Mouse (Mus musculus) monocyte, adult 2 months (primary cell): ENCODE data around the gene Phf21b.
"Not testable (repeated sequence)": the region's sequence is repeated elsewhere in the genome, so short reads cannot be mapped to it uniquely, and the experiment has no call there.

ENCODE experiments used
- DNase-seq, 2 experiments: peaks; one replicate each; pipeline ENCODE4 v3.0.0; 2022; ENCODE audit warnings: low spot score in 2 of 2, low read depth in 1 of 2

The Phf21b gene

DNA sequence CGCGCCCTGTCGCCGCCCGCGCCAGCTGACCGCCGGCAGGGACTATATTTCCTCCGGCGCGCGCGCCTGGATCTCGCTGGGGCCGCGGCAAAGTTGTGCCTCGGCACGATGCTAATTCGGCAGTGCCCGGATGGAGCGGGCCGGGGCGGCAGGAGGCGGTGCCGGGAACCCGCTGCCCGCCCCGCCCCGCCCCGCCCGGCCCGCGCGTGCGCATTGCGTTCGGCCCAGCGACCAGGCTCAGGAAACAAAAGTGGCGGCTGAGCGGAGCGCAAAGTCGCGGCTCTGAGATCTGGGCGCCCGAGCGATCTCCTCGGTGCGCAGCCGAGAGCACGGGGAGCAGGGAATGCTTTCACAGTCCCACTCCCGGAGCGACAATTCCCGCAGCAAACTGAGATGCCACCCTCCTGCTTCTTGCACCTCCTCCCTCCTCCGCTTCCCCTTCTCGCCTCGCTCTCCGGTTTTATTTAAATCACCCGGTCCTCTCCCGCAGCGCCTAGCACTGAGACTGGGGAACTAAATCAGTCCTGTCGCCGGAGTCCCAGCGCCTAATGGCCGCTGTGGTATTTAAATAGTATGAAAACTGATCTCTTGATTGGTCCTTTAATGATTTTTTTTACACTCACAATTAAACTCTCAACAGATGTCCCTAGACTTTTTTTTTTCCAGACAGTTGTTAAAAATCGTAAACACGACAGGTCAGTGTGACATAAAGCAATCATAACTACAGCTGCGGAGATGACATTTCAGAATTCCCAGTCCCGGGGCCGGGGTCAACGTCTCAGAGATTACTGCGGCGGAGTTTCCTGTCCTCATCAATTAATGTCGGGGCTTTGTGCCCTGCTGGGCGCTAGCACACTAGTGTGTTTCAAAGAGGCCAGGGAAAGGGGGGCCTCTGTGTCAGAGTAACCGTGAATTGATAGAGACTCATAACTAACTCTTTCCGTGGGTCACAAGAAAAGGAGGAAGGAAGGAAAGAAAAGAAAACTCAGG is at the start of gene Phf21b:
Gene Phf21b (minus strand): TSS at position 44 of the 990 bp plus-strand sequence.
- peak in 1 of 2 experiments; percentile 45 for DNase-seq

- no peak for DNase-seq
Measured at GRCm38 (mm10) chr15:84903843-84904385, 48.1 kb upstream of the Phf21b start.

DNA sequence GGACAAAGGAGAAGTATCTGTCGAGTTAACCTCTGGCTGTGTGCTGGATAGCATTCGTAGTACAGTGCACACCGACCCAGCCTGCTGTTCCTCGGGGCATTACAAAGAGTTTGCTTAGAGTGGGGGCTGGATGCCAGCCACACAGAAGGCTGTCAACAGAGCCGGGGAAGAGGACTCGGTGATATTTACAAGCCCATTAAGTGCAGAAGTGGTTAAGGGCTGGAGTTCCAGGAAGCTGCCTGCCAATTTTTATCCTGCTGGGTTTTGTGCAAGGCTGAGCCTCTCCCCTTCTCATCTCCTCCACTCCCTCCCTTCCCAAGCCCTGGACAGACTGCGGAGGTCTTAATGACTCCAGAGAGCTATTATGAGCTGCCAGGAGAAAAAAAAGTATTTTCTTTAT is 42.2 kb upstream of the Phf21b start:
- no peak for DNase-seq

DNA sequence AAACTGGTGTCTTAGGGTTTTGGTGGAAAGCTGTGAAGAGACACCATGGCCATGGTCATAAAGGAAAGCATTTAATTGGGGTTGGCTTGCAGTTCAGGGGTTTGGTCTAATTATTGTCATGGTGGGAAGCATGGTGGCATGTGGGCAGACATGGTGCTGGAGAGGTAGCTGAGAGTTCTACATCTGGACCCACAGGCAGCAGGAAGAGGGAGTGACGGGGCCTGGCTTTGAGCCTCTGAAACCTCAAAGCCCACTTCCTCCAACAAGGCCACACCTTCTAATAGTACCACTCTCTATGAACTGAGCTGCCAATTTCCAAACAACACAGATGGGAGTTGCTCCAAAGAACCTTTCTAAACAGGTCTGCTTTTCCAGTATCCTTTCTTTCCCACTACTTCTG is 40.8 kb upstream of the Phf21b start:
- no peak for DNase-seq

- not testable (repeated sequence) for DNase-seq
Measured at GRCm38 (mm10) chr15:84896216-84896615, 40.4 kb upstream of the Phf21b start.

DNA sequence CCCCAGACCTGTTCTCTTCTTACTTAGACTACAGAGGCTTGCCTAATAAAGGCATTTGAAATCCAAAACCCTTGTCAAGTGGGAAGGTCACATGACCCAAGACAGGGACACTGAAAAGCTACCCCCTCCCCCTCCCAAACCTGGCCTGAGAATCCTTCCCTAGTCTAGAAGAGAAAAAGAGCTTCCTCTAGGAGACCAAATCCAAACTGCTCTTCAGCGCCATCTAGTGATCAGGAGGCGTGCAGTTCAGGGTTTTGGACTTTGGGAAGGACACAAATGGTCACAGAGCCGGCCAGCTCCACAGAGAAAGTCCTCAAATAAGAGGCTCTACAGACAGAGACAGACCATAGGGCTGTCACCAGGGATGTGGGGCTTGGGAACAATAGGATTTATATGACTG is 35.8 kb upstream of the Phf21b start:
- peak in 1 of 2 experiments; percentile 30 for DNase-seq

GRCm38 (mm10) chr15:84891246-84891645 is 35.4 kb upstream of the Phf21b start:
- no peak for DNase-seq

- DNase-seq: no peak
Measured at GRCm38 (mm10) chr15:84888066-84888465, 32.2 kb upstream of the Phf21b start.

GRCm38 (mm10) chr15:84877029-84877815 is 21.4 kb upstream of the Phf21b start:
- no peak for DNase-seq

GRCm38 (mm10) chr15:84873867-84874266 is 18.0 kb upstream of the Phf21b start:
- no peak for DNase-seq

- no peak for DNase-seq
Measured at GRCm38 (mm10) chr15:84873079-84873478, 17.2 kb upstream of the Phf21b start.

DNA sequence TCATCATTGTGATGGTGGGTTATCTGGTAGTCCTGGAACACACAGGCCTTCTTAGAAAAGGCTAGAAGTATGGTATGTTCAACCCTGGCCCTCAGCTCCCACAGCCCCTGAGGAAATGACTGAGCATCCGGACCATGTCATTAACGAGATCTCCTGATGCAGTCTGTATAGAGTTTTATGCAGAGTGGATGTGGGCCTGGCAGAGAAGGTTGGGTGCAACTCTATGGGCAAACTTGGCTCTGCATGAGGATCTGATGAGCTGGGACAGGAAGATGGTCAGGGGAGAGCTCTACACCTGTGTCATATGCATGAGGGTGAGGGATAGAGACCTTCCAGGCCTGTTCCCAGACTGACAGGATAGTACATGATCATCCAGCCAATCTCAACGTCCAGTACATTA is 16.0 kb upstream of the Phf21b start:
- no peak for DNase-seq

DNA sequence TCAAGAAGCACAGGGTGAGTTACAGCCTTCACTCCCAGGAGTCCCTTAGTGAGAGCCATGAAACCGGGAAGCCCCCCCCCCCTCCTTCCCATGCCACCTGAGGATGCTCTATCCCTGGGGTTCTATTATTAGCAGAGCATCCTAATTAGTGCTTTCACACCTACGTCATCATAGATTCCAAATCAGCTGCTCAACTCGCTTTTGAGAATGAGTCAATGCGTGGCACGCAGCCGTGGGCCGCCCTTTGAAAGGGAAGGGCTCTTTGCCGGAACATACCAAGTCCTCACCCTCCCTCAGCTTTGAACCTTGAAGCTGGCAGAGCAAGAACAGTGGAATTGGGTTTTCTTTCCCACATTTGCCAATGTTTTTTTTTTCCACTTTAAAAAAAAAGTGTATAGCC is 6.1 kb upstream of the Phf21b start:
- no peak for DNase-seq

DNA sequence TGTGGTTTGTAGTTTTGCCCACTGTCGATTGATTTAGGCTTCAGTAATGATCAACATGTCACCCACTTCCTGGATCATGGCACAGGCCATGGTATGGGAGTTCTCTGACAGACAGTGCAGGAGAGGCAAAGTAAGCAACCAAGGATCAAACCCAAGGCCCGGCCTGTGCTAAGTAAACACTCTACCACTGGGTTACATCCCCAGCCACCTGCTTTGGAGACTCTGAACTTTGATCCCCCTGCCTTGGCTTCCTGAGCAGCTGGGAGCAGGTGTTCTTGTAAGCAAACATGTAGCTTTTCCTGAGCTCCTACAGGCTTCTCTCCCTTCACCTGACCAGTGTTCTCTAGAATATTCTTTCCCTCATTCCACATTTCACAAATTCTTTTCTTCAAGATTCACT is 1.8 kb upstream of the Phf21b start:
- DNase-seq: no peak

- no peak for DNase-seq
Measured at GRCm38 (mm10) chr15:84854921-84855901, 638 bp downstream of the Phf21b start.

DNA sequence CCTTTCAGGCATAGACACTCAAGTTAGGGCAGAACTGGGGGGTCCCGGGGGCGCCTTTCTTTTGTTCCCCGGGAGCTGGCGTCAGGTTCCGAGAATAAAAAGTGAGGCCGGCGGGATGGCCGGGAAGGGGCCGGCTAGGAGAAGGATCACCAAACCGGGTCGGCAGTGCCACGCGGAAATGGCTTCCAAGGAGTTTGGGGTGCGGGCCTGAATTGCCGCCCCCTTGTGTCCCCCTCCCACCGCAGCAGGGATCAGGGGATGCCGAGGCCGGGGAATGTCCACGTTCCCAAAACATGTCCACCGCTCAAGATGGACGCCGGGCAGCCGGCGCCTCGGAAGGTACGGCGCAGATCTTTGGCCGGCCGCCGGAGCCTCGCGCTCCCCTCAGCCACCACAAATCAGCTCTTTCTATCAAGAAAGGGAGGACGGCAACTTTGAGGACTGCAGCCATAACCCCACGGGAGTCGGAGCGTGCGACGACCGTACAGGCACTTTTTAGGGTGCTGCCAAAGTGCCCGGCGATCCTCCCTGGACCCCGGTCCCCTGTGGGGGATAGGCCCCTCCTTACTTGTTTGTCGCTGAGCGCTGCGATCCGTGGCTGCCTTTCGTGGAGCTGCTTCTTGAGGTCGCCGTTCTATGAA is 1.6 kb downstream of the Phf21b start:
- no peak for DNase-seq

- no peak for DNase-seq
Measured at GRCm38 (mm10) chr15:84853261-84854137, 2.4 kb downstream of the Phf21b start.

GRCm38 (mm10) chr15:84852457-84853070 is 3.3 kb downstream of the Phf21b start:
- DNase-seq: no peak

GRCm38 (mm10) chr15:84850321-84850720 is 5.5 kb downstream of the Phf21b start:
- no peak for DNase-seq
